Mouse (Mus musculus) stomach, embryonic 16.5 days (tissue): ENCODE measurements around the gene Akap8. TPM values are rescaled to one million over a fixed set of nuclear protein-coding genes. Genes with fewer than 3 reads are reported as not detected.

Experiments used
- ATAC-seq: fragments of 200-750 bp; cut with Nextera tagmentation; 2 replicates; pipeline ENCODE4 v1.8.0; 2017; ENCODE audit warnings: moderate number of reproducible peaks, moderate TSS enrichment; ENCODE audit not compliant: insufficient read depth, low FRiP score
- H3K27ac ChIP-seq: fragments of 300-500 bp; sonication (generic); 2 replicates; pipeline ENCODE4 v1.5.1; 2014; ENCODE audit warnings: low read length
- H3K27me3 ChIP-seq: fragments of 300-500 bp; sonication (generic); 2 replicates; pipeline ENCODE4 v1.6.1; 2014; ENCODE audit warnings: low read length, control low read depth, mixed read lengths; ENCODE audit not compliant: control insufficient read depth, insufficient read depth
- H3K36me3 ChIP-seq: fragments of 300-500 bp; sonication (generic); 2 replicates; pipeline ENCODE4 v1.6.1; 2014; ENCODE audit warnings: low read length; ENCODE audit not compliant: control insufficient read depth, insufficient read depth
- H3K4me1 ChIP-seq: fragments of 300-500 bp; sonication (generic); 2 replicates; pipeline ENCODE4 v1.6.1; 2014; ENCODE audit warnings: low read length, control low read depth, mixed read lengths; ENCODE audit not compliant: control insufficient read depth, insufficient read depth
- H3K4me2 ChIP-seq: fragments of 300-500 bp; sonication (generic); 2 replicates; pipeline ENCODE4 v1.6.1; 2014; ENCODE audit warnings: low read depth, low read length, mixed read lengths
- H3K4me3 ChIP-seq: fragments of 300-500 bp; sonication (generic); replicated peaks from 2 replicates; pipeline ENCODE4 v1.5.1; 2014; ENCODE audit warnings: mild to moderate bottlenecking, low read length
- H3K9ac ChIP-seq: fragments of 300-500 bp; sonication (generic); 2 replicates; pipeline ENCODE4 v1.6.1; 2014; ENCODE audit warnings: low read length
- H3K9me3 ChIP-seq: fragments of 300-500 bp; sonication (generic); replicated peaks from 2 replicates; pipeline ENCODE4 v1.6.1; 2016; ENCODE audit warnings: low read length, control low read depth; ENCODE audit not compliant: control insufficient read depth
- WGBS: fragments of 180-500 bp; shearing (Covaris S2); extraction: QIAGEN DNeasy Blood & Tissue Kit; methylation state at CpG from one replicate; pipeline ENCODE4 v1.1.7; 2014; 5-methylcytosine and 5-hydroxymethylcytosine counted together
- polyA plus RNA-seq: library from polyadenylated mRNA; unstranded; fragments of >200 nt; fragmentation: Nextera tagmentation; extraction: Ambion mirVana; gene quantifications from 2 replicates; pipeline ENCODE4 v1.2.1, GENCODE M21; 2015

Akap8 gene
- polyA plus RNA-seq, 1 experiment from 2014 or later = 98.8 TPM

GRCm38 (mm10) chr17:32358943-32359340, 37.9 kb upstream of the Akap8 start:
- peaks cover 34% of the 10 kb centered on the region for H3K36me3 ChIP-seq
- H3K27ac ChIP-seq = no peak overlapping the region
- no peak for ATAC-seq
- no peak overlapping the region for H3K4me2 ChIP-seq
- no peaks in the 10 kb centered on the region for H3K9me3 ChIP-seq
- 92% methylated on average over 6 of the region's 6 CpGs for WGBS
- H3K27me3 ChIP-seq = no peaks in the 10 kb centered on the region
- H3K9ac ChIP-seq = no peak overlapping the region
- H3K4me1 ChIP-seq = peaks cover 17% of the 10 kb centered on the region
- no peak overlapping the region for H3K4me3 ChIP-seq

- H3K27ac ChIP-seq = no peak overlapping the region
- H3K4me2 ChIP-seq = no peak overlapping the region
- H3K27me3 ChIP-seq = no peaks in the 10 kb centered on the region
- peaks cover 34% of the 10 kb centered on the region for H3K36me3 ChIP-seq
- peaks cover 14% of the 10 kb centered on the region for H3K4me1 ChIP-seq
- no peak for ATAC-seq
- H3K9ac ChIP-seq = no peak overlapping the region
- H3K4me3 ChIP-seq = no peak overlapping the region
- no peaks in the 10 kb centered on the region for H3K9me3 ChIP-seq
- WGBS = 92% methylated on average over 7 of the region's 7 CpGs
Observed at GRCm38 (mm10) chr17:32358192-32358942, 37.3 kb upstream of the Akap8 start.

GRCm38 (mm10) chr17:32356766-32357760, 36.0 kb upstream of the Akap8 start:
- 0 out of 2 replicates have a peak, but pooled peaks cover under 1% of the 10 kb centered on the region for H3K4me1 ChIP-seq
- no peak overlapping the region for H3K4me2 ChIP-seq
- 86% methylated on average over 24 of the region's 24 CpGs for WGBS
- no peaks in the 10 kb centered on the region for H3K27me3 ChIP-seq
- no peak overlapping the region for H3K9ac ChIP-seq
- no peak overlapping the region for H3K4me3 ChIP-seq
- peaks cover 34% of the 10 kb centered on the region for H3K36me3 ChIP-seq
- ATAC-seq = no peak
- H3K9me3 ChIP-seq = no peaks in the 10 kb centered on the region
- H3K27ac ChIP-seq = no peak overlapping the region

DNA sequence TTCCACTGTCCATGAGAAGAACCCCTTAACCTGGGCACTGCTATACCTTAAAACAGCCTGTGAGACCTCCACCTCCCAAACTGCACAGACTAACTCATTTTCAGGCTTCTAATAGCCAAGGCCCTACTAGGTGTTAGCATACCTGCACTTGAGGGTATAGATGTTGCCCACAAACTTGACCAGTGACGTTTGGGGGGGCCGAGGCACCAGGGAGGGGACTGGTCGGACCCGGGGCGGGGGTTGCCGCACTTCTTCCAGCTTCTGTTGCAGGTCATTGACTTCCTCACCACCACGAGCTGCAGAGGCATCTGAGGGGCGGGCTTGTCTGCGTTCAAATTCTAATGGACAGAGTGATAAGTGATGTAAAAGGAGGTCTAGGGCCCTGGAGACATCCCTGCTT, 35.2 kb upstream of the Akap8 start:
- ATAC-seq = no peak
- no peaks in the 10 kb centered on the region for H3K9me3 ChIP-seq
- no peaks in the 10 kb centered on the region for H3K4me1 ChIP-seq
- H3K27ac ChIP-seq = no peak overlapping the region
- H3K9ac ChIP-seq = no peak overlapping the region
- H3K27me3 ChIP-seq = no peaks in the 10 kb centered on the region
- no peak overlapping the region for H3K4me3 ChIP-seq
- 84% methylated on average over 9 of the region's 9 CpGs for WGBS
- no peak overlapping the region for H3K4me2 ChIP-seq
- peaks cover 34% of the 10 kb centered on the region for H3K36me3 ChIP-seq

GRCm38 (mm10) chr17:32355031-32355430, 34.0 kb upstream of the Akap8 start:
- no peak overlapping the region for H3K27ac ChIP-seq
- no peaks in the 10 kb centered on the region for H3K9me3 ChIP-seq
- no peak overlapping the region for H3K9ac ChIP-seq
- WGBS = 93% methylated on average over 6 of the region's 6 CpGs
- H3K27me3 ChIP-seq = no peaks in the 10 kb centered on the region
- H3K36me3 ChIP-seq = peaks cover 29% of the 10 kb centered on the region
- ATAC-seq = no peak
- no peak overlapping the region for H3K4me2 ChIP-seq
- H3K4me1 ChIP-seq = no peaks in the 10 kb centered on the region
- no peak overlapping the region for H3K4me3 ChIP-seq

- Histone ChIP-seq H3K27me3 (no peaks in the 10 kb centered on the region), H3K9me3 (no peaks in the 10 kb centered on the region), H3K4me3 (no peak overlapping the region), H3K9ac (no peak overlapping the region), H3K36me3 (peaks cover 29% of the 10 kb centered on the region), H3K4me2 (no peak overlapping the region), H3K4me1 (peaks cover 5% of the 10 kb centered on the region), H3K27ac (no peak overlapping the region)
- ATAC-seq = no peak
- 76% methylated on average over 5 of the region's 5 CpGs for WGBS
Observed at GRCm38 (mm10) chr17:32354211-32354610, 33.2 kb upstream of the Akap8 start.

- Histone ChIP-seq H3K27ac (no peak overlapping the region), H3K9ac (no peak overlapping the region), H3K9me3 (no peaks in the 10 kb centered on the region), H3K27me3 (no peaks in the 10 kb centered on the region), H3K4me3 (no peak overlapping the region), H3K36me3 (peaks cover 24% of the 10 kb centered on the region), H3K4me1 (peaks cover 10% of the 10 kb centered on the region), H3K4me2 (no peak overlapping the region)
- no peak for ATAC-seq
- 77% methylated on average over 4 of the region's 4 CpGs for WGBS
Observed at GRCm38 (mm10) chr17:32353696-32354095, 32.7 kb upstream of the Akap8 start.

GRCm38 (mm10) chr17:32351726-32352125, 30.7 kb upstream of the Akap8 start:
- Histone ChIP-seq H3K27ac (no peak overlapping the region), H3K4me2 (no peak overlapping the region), H3K4me3 (no peak overlapping the region), H3K9ac (no peak overlapping the region), H3K36me3 (peaks cover 15% of the 10 kb centered on the region), H3K9me3 (no peaks in the 10 kb centered on the region), H3K4me1 (peaks cover 15% of the 10 kb centered on the region), H3K27me3 (no peaks in the 10 kb centered on the region)
- no peak for ATAC-seq

- Histone ChIP-seq H3K27ac (no peak overlapping the region), H3K4me3 (no peak overlapping the region), H3K4me2 (peak overlapping the region; percentile 64; the same call in 1 of the 2 replicates), H3K9me3 (no peaks in the 10 kb centered on the region), H3K36me3 (peaks cover 11% of the 10 kb centered on the region), H3K4me1 (peaks cover 15% of the 10 kb centered on the region), H3K9ac (no peak overlapping the region), H3K27me3 (no peaks in the 10 kb centered on the region)
- ATAC-seq = no peak
- 69% methylated on average over 3 of the region's 3 CpGs for WGBS
Observed at GRCm38 (mm10) chr17:32351269-32351668, 30.2 kb upstream of the Akap8 start.
